Mouse (Mus musculus) heart, postnatal 36 days (tissue): Measurements from ENCODE around the gene Dazap1. TPM values are rescaled to one million over a fixed set of nuclear protein-coding genes. Genes with fewer than 3 reads are reported as not detected.
"Not testable (repeated sequence)": the region's sequence is repeated elsewhere in the genome, so short reads cannot be mapped to it uniquely, and the experiment has no call there.

Source experiments
- DNase-seq, 2 experiments: peaks; one replicate each; pipeline ENCODE4 v3.0.0; 2021 to 2022
- intact Hi-C: fragments of 180-260 bp; cut with DNase I; formaldehyde crosslinking; loops from one replicate; pipeline ENCODE4 v1.15.1; 2025
- total RNA-seq, 2 experiments: library from RNA; stranded (reverse); gene quantifications; 2 replicates each; pipeline ENCODE4 v1.2.3; 2021

The Dazap1 gene
- total RNA-seq, 2 experiments from 2014 or later = 57.7 to 58.5 TPM

GRCm38 (mm10) chr10:80248437-80248836 lies 12.8 kb upstream of the Dazap1 start:
- intact Hi-C loops, DNase-seq: not testable (repeated sequence)

GRCm38 (mm10) chr10:80248971-80249640 lies 12.2 kb upstream of the Dazap1 start, which contains the start of gene Ndufs7:
Gene Ndufs7, plus strand, starts transcription at chr10:80249121.
- intact Hi-C loops = no loop called here
- peak; percentile 94 to 99 for DNase-seq

GRCm38 (mm10) chr10:80250059-80250458 lies 11.2 kb upstream of the Dazap1 start:
- DNase-seq = no peak
- intact Hi-C loops = no loop called here

GRCm38 (mm10) chr10:80250573-80250972 lies 10.7 kb upstream of the Dazap1 start:
- intact Hi-C loops = no loop called here
- DNase-seq = no peak

- intact Hi-C loops = no loop called here
These were observed 9.3 kb upstream of the Dazap1 start for GRCm38 (mm10) chr10:80252011-80252410.

GRCm38 (mm10) chr10:80252493-80253274 lies 8.6 kb upstream of the Dazap1 start:
- intact Hi-C loops = no loop called here
- no peak for DNase-seq

More at GRCm38 (mm10) chr10:80252011-80252410, 9.3 kb upstream of the Dazap1 start:
- DNase-seq = no peak

- intact Hi-C loops = no loop called here
- no peak for DNase-seq
These were observed 7.7 kb upstream of the Dazap1 start for GRCm38 (mm10) chr10:80253551-80253950.

GRCm38 (mm10) chr10:80254331-80255297 lies 6.7 kb upstream of the Dazap1 start:
- intact Hi-C loops = no loop called here
- no peak for DNase-seq

GRCm38 (mm10) chr10:80255881-80256535 lies 5.3 kb upstream of the Dazap1 start:
- DNase-seq = peak in 1 of 2 experiments; percentile 43
- intact Hi-C loops = no loop called here

- intact Hi-C loops = no loop called here
- DNase-seq = no peak
These were observed 3.4 kb upstream of the Dazap1 start for GRCm38 (mm10) chr10:80257936-80258335.

- intact Hi-C loops = no loop called here
- DNase-seq = no peak
These were observed 2.4 kb upstream of the Dazap1 start for GRCm38 (mm10) chr10:80258752-80259462.

- intact Hi-C loops = no loop called here
- no peak for DNase-seq
These were observed 1.9 kb upstream of the Dazap1 start for GRCm38 (mm10) chr10:80259463-80259805.

GRCm38 (mm10) chr10:80259861-80260641 lies 1.2 kb upstream of the Dazap1 start:
- DNase-seq = peak in 1 of 2 experiments; percentile 58
- intact Hi-C loops = no loop called here

GRCm38 (mm10) chr10:80261585-80261968 lies 291 bp downstream of the Dazap1 start:
- peak; percentile 96 to 97 for DNase-seq
- intact Hi-C loops = no loop called here

- intact Hi-C loops = no loop called here
- no peak for DNase-seq
These were observed 883 bp downstream of the Dazap1 start for GRCm38 (mm10) chr10:80262169-80262568.

- DNase-seq = no peak
- intact Hi-C loops = no loop called here
These were observed 1.6 kb downstream of the Dazap1 start for GRCm38 (mm10) chr10:80262776-80263365.

- intact Hi-C loops = no loop called here
- peak; percentile 99 for DNase-seq
These were observed 3.3 kb downstream of the Dazap1 start for GRCm38 (mm10) chr10:80264341-80265148.

GRCm38 (mm10) chr10:80265149-80265486 lies 3.8 kb downstream of the Dazap1 start:
- intact Hi-C loops = no loop called here
- DNase-seq = no peak
